Mouse (Mus musculus): Measurements from ENCODE around the gene Gm21117. TPM values are rescaled to one million over a fixed set of nuclear protein-coding genes. Genes with fewer than 3 reads are reported as not detected.
"Not testable (repeated sequence)": the region's sequence is repeated elsewhere in the genome, so short reads cannot be mapped to it uniquely, and the experiment has no call there.

Gm21117 gene
- polyA plus RNA-seq (2016; fragmentation: Nextera tagmentation; extraction: Ambion mirVana), result not detected in 2 replicates

- not testable (repeated sequence) for H3K9ac ChIP-seq (replicated peaks); H3K27ac ChIP-seq; ATAC-seq (ENCODE audit: insufficient number of reproducible peaks, insufficient read depth, low FRiP score, low TSS enrichment, low read depth); H3K27me3 ChIP-seq; H3K36me3 ChIP-seq; H3K4me2 ChIP-seq; H3K4me3 ChIP-seq (replicated peaks); H3K4me1 ChIP-seq (replicated peaks); H3K9me3 ChIP-seq
- WGBS, result no CpG with 5 or more reads among the region's 6 CpGs
Observed at GRCm38 (mm10) chrY:51124920-51125319, at the start of gene Gm21117. Gene Gm21117, plus strand, starts transcription at chrY:51125220.

All from limb, embryonic 12.5 days (tissue).